Mouse (Mus musculus): Measurements from ENCODE around the gene 4930447F04Rik. TPM values are rescaled to one million over a fixed set of nuclear protein-coding genes. Genes with fewer than 3 reads are reported as not detected.

4930447F04Rik gene
- not detected in 2 replicates for polyA plus RNA-seq (2015; fragmentation: Nextera tagmentation; extraction: Ambion mirVana)

DNA sequence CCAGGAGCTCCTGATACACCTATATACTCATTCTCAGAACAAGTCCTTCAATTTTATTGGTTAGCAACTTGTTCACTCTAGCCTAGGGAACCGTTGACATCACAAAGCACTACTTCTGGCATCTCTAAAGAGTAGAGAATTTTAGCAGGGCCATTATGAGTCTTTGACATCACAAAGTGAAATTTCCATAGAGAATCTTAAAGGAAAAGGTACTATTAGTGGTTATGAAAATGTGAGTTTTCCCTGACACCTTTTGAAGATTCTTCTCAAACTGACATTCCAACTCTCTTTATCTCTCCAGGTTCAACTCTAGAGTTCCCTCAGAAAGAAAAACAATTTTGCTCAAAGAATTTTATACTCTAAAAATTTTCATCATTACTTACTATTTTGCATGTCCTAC lies at the start of gene 4930447F04Rik:
Gene 4930447F04Rik (minus strand): TSS at position 101 of the 400 bp plus-strand sequence.

Measured in urinary bladder, postnatal 0 days (tissue).